Mouse (Mus musculus) megakaryocyte-erythroid progenitor cell, adult 5-6 weeks (primary cell): ENCODE results near the gene Tgtp1. TPM values are rescaled to one million over a fixed set of nuclear protein-coding genes. Genes with fewer than 3 reads are reported as not detected.

Source experiments
- total RNA-seq, 2 experiments: library from RNA; stranded (forward) in 1 of 2; stranded (reverse) in 1 of 2; fragments of 200-1000, 215-1000 nt in 1 of 2; fragments of >200 nt in 1 of 2; fragmentation: Nextera tagmentation in 1 of 2; gene quantifications; 2 replicates each; pipeline ENCODE4 v1.2.3; 2014 to 2017

Tgtp1 gene
- total RNA-seq, 2 experiments from 2014 or later = 0.81 to 5.9 TPM

Other genes with a start within 250 kb of the Tgtp1 start
- 2,653 and 3,048 TPM in 2 replicates for gene Rack1, start 193.8 kb downstream of the Tgtp1 start, total RNA-seq (2014; fragmentation: Nextera tagmentation)
- gene Rack1, start 193.8 kb downstream of the Tgtp1 start, total RNA-seq (2017) = 1,625 and 1,902 TPM in 2 replicates
- 16.0 and 19.8 TPM in 2 replicates for gene Trim41, start 176.8 kb downstream of the Tgtp1 start, total RNA-seq (2014; fragmentation: Nextera tagmentation)
- 18.6 and 64.6 TPM in 2 replicates for gene Trim41, start 176.8 kb downstream of the Tgtp1 start, total RNA-seq (2017)
- 0.84 TPM in 1 of 2 replicates, not detected in the other for gene Trim7, start 168.0 kb downstream of the Tgtp1 start, total RNA-seq (2014; fragmentation: Nextera tagmentation)
- 0.75 and 0.80 TPM in 2 replicates for gene Trim7, start 168.0 kb downstream of the Tgtp1 start, total RNA-seq (2017)
- 10.6 and 12.0 TPM in 2 replicates for gene Gm12184, start 167.5 kb downstream of the Tgtp1 start, total RNA-seq (2014; fragmentation: Nextera tagmentation)
- gene Gm12184, start 167.5 kb downstream of the Tgtp1 start, total RNA-seq (2017) = 6.7 and 9.1 TPM in 2 replicates
- gene Irgm1, start 122.5 kb downstream of the Tgtp1 start, total RNA-seq (2014; fragmentation: Nextera tagmentation) = 37.4 and 43.3 TPM in 2 replicates
- 53.9 and 61.5 TPM in 2 replicates for gene Irgm1, start 122.5 kb downstream of the Tgtp1 start, total RNA-seq (2017)
- not detected in 2 replicates for gene Gm5431, start 92.0 kb downstream of the Tgtp1 start, total RNA-seq (2014; fragmentation: Nextera tagmentation)
- gene Gm5431, start 92.0 kb downstream of the Tgtp1 start, total RNA-seq (2017) = not detected in 2 replicates
- 4.3 and 12.2 TPM in 2 replicates for gene Psme2b, start 48.0 kb downstream of the Tgtp1 start, total RNA-seq (2014; fragmentation: Nextera tagmentation)
- 23.3 and 33.0 TPM in 2 replicates for gene Psme2b, start 48.0 kb downstream of the Tgtp1 start, total RNA-seq (2017)
- gene Olfr56, start 15.3 kb downstream of the Tgtp1 start, total RNA-seq (2014; fragmentation: Nextera tagmentation) = 0.25 and 0.70 TPM in 2 replicates
- gene Olfr56, start 15.3 kb downstream of the Tgtp1 start, total RNA-seq (2017) = 0.38 and 2.4 TPM in 2 replicates
- gene 9930111J21Rik1, start 14.8 kb downstream of the Tgtp1 start, total RNA-seq (2014; fragmentation: Nextera tagmentation) = 0.33 and 1.4 TPM in 2 replicates
- gene 9930111J21Rik1, start 14.8 kb downstream of the Tgtp1 start, total RNA-seq (2017) = 1.7 TPM in 1 of 2 replicates, not detected in the other
- 0.04 TPM in 1 of 2 replicates, not detected in the other for gene Gm12185, start 1.9 kb downstream of the Tgtp1 start, total RNA-seq (2014; fragmentation: Nextera tagmentation)
- 26.5 and 30.5 TPM in 2 replicates for gene Gm12185, start 1.9 kb downstream of the Tgtp1 start, total RNA-seq (2017)
- gene 9930111J21Rik2, start 57.1 kb upstream of the Tgtp1 start, total RNA-seq (2014; fragmentation: Nextera tagmentation) = 1.5 and 3.2 TPM in 2 replicates
- 3.8 and 4.5 TPM in 2 replicates for gene 9930111J21Rik2, start 57.1 kb upstream of the Tgtp1 start, total RNA-seq (2017)
- gene Tgtp2, start 70.0 kb upstream of the Tgtp1 start, total RNA-seq (2014; fragmentation: Nextera tagmentation) = 29.8 and 46.3 TPM in 2 replicates
- gene Tgtp2, start 70.0 kb upstream of the Tgtp1 start, total RNA-seq (2017) = 234 and 352 TPM in 2 replicates
- 28.1 and 33.1 TPM in 2 replicates for gene Ifi47, start 82.4 kb upstream of the Tgtp1 start, total RNA-seq (2014; fragmentation: Nextera tagmentation)
- 31.3 and 32.6 TPM in 2 replicates for gene Ifi47, start 82.4 kb upstream of the Tgtp1 start, total RNA-seq (2017)
- gene Olfr1396, start 120.7 kb upstream of the Tgtp1 start, total RNA-seq (2014; fragmentation: Nextera tagmentation) = not detected in 2 replicates
- not detected in 2 replicates for gene Olfr1396, start 120.7 kb upstream of the Tgtp1 start, total RNA-seq (2017)
- not detected in 2 replicates for gene Olfr1395, start 148.1 kb upstream of the Tgtp1 start, total RNA-seq (2014; fragmentation: Nextera tagmentation)
- gene Olfr1395, start 148.1 kb upstream of the Tgtp1 start, total RNA-seq (2017) = not detected in 2 replicates
- not detected in 2 replicates for gene Olfr1394, start 160.2 kb upstream of the Tgtp1 start, total RNA-seq (2014; fragmentation: Nextera tagmentation)
- not detected in 2 replicates for gene Olfr1394, start 160.2 kb upstream of the Tgtp1 start, total RNA-seq (2017)
- 0.72 and 2.4 TPM in 2 replicates for gene Btnl9, start 193.0 kb upstream of the Tgtp1 start, total RNA-seq (2014; fragmentation: Nextera tagmentation)
- gene Btnl9, start 193.0 kb upstream of the Tgtp1 start, total RNA-seq (2017) = 1.8 and 5.6 TPM in 2 replicates
- 56.5 and 67.6 TPM in 2 replicates for gene Zfp62, start 209.1 kb upstream of the Tgtp1 start, total RNA-seq (2014; fragmentation: Nextera tagmentation)
- 102 and 160 TPM in 2 replicates for gene Zfp62, start 209.1 kb upstream of the Tgtp1 start, total RNA-seq (2017)